In the genomic region with DNA sequence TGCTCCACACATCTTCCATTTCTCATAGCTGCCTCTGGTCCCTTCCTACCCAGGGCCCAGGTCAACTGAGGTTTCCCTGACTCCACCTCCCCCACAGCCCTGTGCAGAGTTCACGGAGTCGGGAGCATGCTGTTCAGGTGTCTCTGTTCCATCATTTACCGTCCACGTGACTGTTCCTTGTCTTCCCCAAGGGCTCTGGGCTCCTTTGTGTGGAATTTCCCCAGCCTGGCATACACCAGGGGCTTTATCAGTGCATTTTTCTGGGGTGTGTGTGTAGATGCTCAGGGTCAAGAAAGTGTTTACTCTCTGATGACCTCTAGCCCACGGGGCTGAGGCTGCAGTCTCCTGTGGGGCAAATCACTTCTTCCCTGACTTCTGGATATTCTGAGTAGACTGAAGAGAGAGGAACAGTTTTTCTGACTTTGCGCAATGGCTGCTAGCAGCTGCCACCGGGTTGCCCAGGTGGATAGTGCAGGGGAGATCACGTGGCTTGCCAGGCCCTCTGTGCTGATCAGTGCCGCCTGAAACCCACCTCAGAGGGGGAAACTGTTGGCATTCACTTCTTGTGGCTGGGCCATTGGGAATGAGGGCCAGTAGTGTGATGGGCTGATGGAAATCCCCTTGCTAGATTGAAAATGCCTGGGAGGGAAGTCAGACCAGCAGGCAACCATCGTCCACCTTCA, we compare ENCODE assay signal across 16 mouse cellular contexts. TPM values are rescaled to one million over a fixed set of nuclear protein-coding genes. Genes with fewer than 3 reads are reported as not detected.
DNase-seq lines count a peak whose midpoint lies in the region; ATAC-seq and TF ChIP-seq lines count a peak whose summit lies in the region.
"Had no signal": no experiment of that assay in that cellular context is flagged by ENCODE, and none has a peak within 500 bp of the region (broad histone marks: within the 10 kb centered on the region; RNA-seq: fewer than 3 reads in every experiment).

No protein-coding gene starts in this region.

- no peaks in the 10 kb centered on the region for H3K36me3 ChIP-seq in forebrain, embryonic 11.5 days (ENCODE audit: control insufficient read depth, insufficient read depth, low read length)
- no peaks in the 10 kb centered on the region for H3K36me3 ChIP-seq in forebrain, postnatal 0 days (ENCODE audit: insufficient read depth)
- H3K36me3 ChIP-seq in liver, adult 2 months (ENCODE audit: control insufficient read depth, insufficient read depth, low read length): no peaks in the 10 kb centered on the region
- H3K36me3 ChIP-seq in myocyte (ENCODE audit: control insufficient read depth, insufficient read depth): peaks cover 7% of the 10 kb centered on the region
- H3K36me3 ChIP-seq: embryonic facial prominence, embryonic 13.5 days; forebrain, embryonic 15.5 days; heart, embryonic 13.5 days had no signal

- ATAC-seq in forebrain, embryonic 11.5 days (replicated peaks; ENCODE audit: low FRiP score): no peak
- no peak for ATAC-seq in forebrain, postnatal 0 days

- no peaks in the 10 kb centered on the region for H3K9me3 ChIP-seq in forebrain, embryonic 11.5 days (ENCODE audit: control insufficient read depth, low read length)
- no peaks in the 10 kb centered on the region for H3K9me3 ChIP-seq in forebrain, postnatal 0 days (ENCODE audit: low read length)
- H3K9me3 ChIP-seq: embryonic facial prominence, embryonic 13.5 days; forebrain, embryonic 15.5 days; heart, embryonic 13.5 days had no signal

- no peaks in the 10 kb centered on the region for H3K27me3 ChIP-seq in forebrain, embryonic 11.5 days (ENCODE audit: control insufficient read depth, insufficient read depth, low read length)
- no peaks in the 10 kb centered on the region for H3K27me3 ChIP-seq in forebrain, postnatal 0 days (ENCODE audit: insufficient read depth, low read length)
- no peaks in the 10 kb centered on the region for H3K27me3 ChIP-seq in liver, adult 2 months (ENCODE audit: control insufficient read depth, insufficient read depth, low read length)
- H3K27me3 ChIP-seq in myocyte (ENCODE audit: control insufficient read depth, insufficient read depth, insufficient read length): no peaks in the 10 kb centered on the region
- H3K27me3 ChIP-seq: embryonic facial prominence, embryonic 13.5 days; forebrain, embryonic 15.5 days; heart, embryonic 13.5 days had no signal

- DNase-seq in forebrain, embryonic 11.5 days (ENCODE audit: low spot score): peak; percentile 41
- DNase-seq in forebrain, postnatal 0 days: no peak
- DNase-seq in liver, adult 2 months (ENCODE audit: extremely low read depth, low read depth, low spot score): peak; percentile 70
- DNase-seq in liver: no peak
- peak; percentile 37 for DNase-seq in CD4-positive helper T cell, adult 2 months (ENCODE audit: low read depth, low spot score)
- DNase-seq in retina, postnatal 1 day: no peak
- no peak for DNase-seq in right cerebral cortex, adult 2 months (ENCODE audit: low spot score in 2 of 2)
- DNase-seq: B cell, adult 2 months; cerebellum, postnatal 10 days; gastrocnemius, postnatal 14 days had no signal

- no peaks in the 10 kb centered on the region; the same call in 1 of the 2 replicates for H3K4me1 ChIP-seq in forebrain, embryonic 11.5 days (replicated peaks; ENCODE audit: control insufficient read depth, insufficient read depth, low read length)
- H3K4me1 ChIP-seq in forebrain, postnatal 0 days (ENCODE audit: insufficient read depth): peaks cover 11% of the 10 kb centered on the region; the same call in 1 of the 2 replicates
- peaks cover 18% of the 10 kb centered on the region for H3K4me1 ChIP-seq in liver, adult 2 months (ENCODE audit: control insufficient read depth, insufficient read depth, low read length)

- no peak for TF ChIP-seq POLR2A in liver, adult 2 months (IDR thresholded peaks at IDR 0.05; ENCODE audit: extremely low read depth, insufficient read depth, low read length)
- no peak for TF ChIP-seq POLR2A in myocyte (IDR thresholded peaks at IDR 0.05; ENCODE audit: insufficient read length, low read depth)

- H3K27ac ChIP-seq in forebrain, embryonic 11.5 days (ENCODE audit: low read depth, low read length): no peak overlapping the region
- H3K27ac ChIP-seq in forebrain, postnatal 0 days (ENCODE audit: low read depth, low read length): no peak overlapping the region
- no peak overlapping the region; the same call in 1 of the 2 replicates for H3K27ac ChIP-seq in liver, adult 2 months (replicated peaks; ENCODE audit: insufficient read depth, low read depth, low read length)
- H3K27ac ChIP-seq: heart, embryonic 13.5 days; hindbrain, postnatal 0 days; liver, embryonic 14.5 days had no signal

- no peak overlapping the region for H3ac ChIP-seq in myocyte (ENCODE audit: control insufficient read depth, insufficient read length)

- peaks cover 19% of the 10 kb centered on the region; the same call in 1 of the 2 replicates for H3K79me2 ChIP-seq in liver, adult 2 months (ENCODE audit: control insufficient read depth, insufficient read depth, low read length)
- peaks cover 27% of the 10 kb centered on the region for H3K79me2 ChIP-seq in myocyte (ENCODE audit: control insufficient read depth, insufficient read depth)

- WGBS in forebrain, embryonic 11.5 days: 69% methylated on average over 10 of the region's 10 CpGs
- WGBS in forebrain, postnatal 0 days: 78% methylated on average over 10 of the region's 10 CpGs
- 45% methylated on average over 10 of the region's 10 CpGs for WGBS in liver, adult 2 months

- H3K4me3 ChIP-seq in forebrain, embryonic 11.5 days (ENCODE audit: low read depth, low read length): no peak overlapping the region
- no peak overlapping the region for H3K4me3 ChIP-seq in forebrain, postnatal 0 days (ENCODE audit: low read depth, low read length)
- no peak overlapping the region for H3K4me3 ChIP-seq in liver, adult 2 months (ENCODE audit: insufficient read depth, low read depth, low read length)
- H3K4me3 ChIP-seq in myocyte: peak overlapping the region; percentile 14
- H3K4me3 ChIP-seq: forebrain, embryonic 15.5 days had no signal

- no peak for TF ChIP-seq CTCF in forebrain, postnatal 0 days (IDR thresholded peaks at IDR 0.05; ENCODE audit: low read depth)
- no peak for TF ChIP-seq CTCF in liver, adult 2 months (IDR thresholded peaks at IDR 0.05; ENCODE audit: low read depth, low read length)

- H3K4me2 ChIP-seq in forebrain, embryonic 11.5 days (ENCODE audit: low read depth, low read length, severe bottlenecking): no peak overlapping the region
- H3K4me2 ChIP-seq in forebrain, postnatal 0 days (ENCODE audit: low read depth): no peak overlapping the region
- H3K4me2 ChIP-seq in myocyte (ENCODE audit: low read depth): peak overlapping the region; percentile 96

- no peak overlapping the region for H3K9ac ChIP-seq in forebrain, embryonic 11.5 days (ENCODE audit: low read length)
- no peak overlapping the region for H3K9ac ChIP-seq in forebrain, postnatal 0 days
- H3K9ac ChIP-seq in liver, adult 2 months (ENCODE audit: low read depth, low read length): no peak overlapping the region
- H3K9ac ChIP-seq: forebrain, embryonic 15.5 days; liver, embryonic 14.5 days had no signal

TF ChIP-seq in myocyte, 11 proteins besides CTCF, POLR2A, EP300 and RAD21:
- TF ChIP-seq MYOD1 (IDR thresholded peaks at IDR 0.05; ENCODE audit: control insufficient read depth in 1 of 3, insufficient read length in 2 of 3, low read depth in 2 of 3): no peak
- no peak for TF ChIP-seq TCF3 (IDR thresholded peaks at IDR 0.05; ENCODE audit: insufficient read length, low read depth)
- TF ChIP-seq CEBPB (IDR thresholded peaks at IDR 0.05; ENCODE audit: insufficient read depth, poor library complexity, severe bottlenecking): no peak
- TF ChIP-seq MYOG (IDR thresholded peaks at IDR 0.05; ENCODE audit: control insufficient read depth in 1 of 3, insufficient read depth in 1 of 3, insufficient read length in 2 of 3, low read depth in 2 of 3): no peak
- no peak for TF ChIP-seq TCF12 (IDR thresholded peaks at IDR 0.05; ENCODE audit: insufficient read depth, poor library complexity, severe bottlenecking)
- no peak for TF ChIP-seq REST (IDR thresholded peaks at IDR 0.05; ENCODE audit: insufficient read depth, insufficient read length)
- TF ChIP-seq USF1 (IDR thresholded peaks at IDR 0.05; ENCODE audit: low read depth): peak; percentile 40
- TF ChIP-seq SRF (IDR thresholded peaks at IDR 0.05; ENCODE audit: control insufficient read depth, insufficient read length, low read depth): no peak
- no peak for TF ChIP-seq MAX (IDR thresholded peaks at IDR 0.05; ENCODE audit: low read depth)

RNA-seq across cellular contexts. Expression of gene Atxn7l1, which starts 27.3 kb away (rescaled TPM):
- 16.0 and 16.5 TPM in 2 replicates for polyA plus RNA-seq in forebrain, embryonic 11.5 days (2014; fragmentation: Nextera tagmentation; extraction: Ambion mirVana)
- 16.1 and 23.0 TPM in 2 replicates for total RNA-seq in forebrain, postnatal 0 days (2014; rRNA removed)
- polyA plus RNA-seq in forebrain, postnatal 0 days (2015; fragmentation: Nextera tagmentation; extraction: Ambion mirVana): 18.2 TPM in 2 replicates
- total RNA-seq in liver, adult 2 months (2014; rRNA removed): 6.1 and 7.9 TPM in 2 replicates
- polyA plus RNA-seq in liver, adult 2 months (2012; rRNA removed): 10.1 and 16.2 TPM in 2 replicates
- polyA plus RNA-seq in myocyte (2012; fragmentation: generic; extraction: Trizol): 12.4 TPM

Comparison
In these comparisons a context has a peak if more than half of its experiments do, and no peak if none do; other contexts are left out.
1. DNase-seq: peak in forebrain, embryonic 11.5 days (single experiment), liver, adult 2 months (single experiment) and CD4-positive helper T cell, adult 2 months (single experiment); none in forebrain, postnatal 0 days (single experiment), liver (single experiment), retina, postnatal 1 day (single experiment) and right cerebral cortex, adult 2 months (0 of 2).